Mouse (Mus musculus) intestine, embryonic 15.5 days (tissue): ENCODE results near the gene Slc8b1. TPM values are rescaled to one million over a fixed set of nuclear protein-coding genes. Genes with fewer than 3 reads are reported as not detected.

ENCODE experiments used
- ATAC-seq: fragments of 200-750 bp; cut with Nextera tagmentation; 2 replicates; pipeline ENCODE4 v1.8.0; 2017; ENCODE audit warnings: moderate TSS enrichment, moderate library complexity
- H3K27ac ChIP-seq: fragments of 300-500 bp; sonication (generic); 2 replicates; pipeline ENCODE4 v1.5.1; 2015; ENCODE audit warnings: mild to moderate bottlenecking, inconsistent platforms
- H3K27me3 ChIP-seq: fragments of 300-500 bp; sonication (generic); replicated peaks from 2 replicates; pipeline ENCODE4 v1.6.1; 2015; ENCODE audit warnings: inconsistent platforms
- H3K36me3 ChIP-seq: fragments of 300-500 bp; sonication (generic); 2 replicates; pipeline ENCODE4 v1.6.1; 2015; ENCODE audit warnings: inconsistent platforms
- H3K4me1 ChIP-seq: fragments of 300-500 bp; sonication (generic); replicated peaks from 2 replicates; pipeline ENCODE4 v1.6.1; 2015; ENCODE audit warnings: inconsistent platforms
- H3K4me2 ChIP-seq: fragments of 300-500 bp; sonication (generic); replicated peaks from 2 replicates; pipeline ENCODE4 v1.6.1; 2015; ENCODE audit warnings: mild to moderate bottlenecking, inconsistent platforms
- H3K4me3 ChIP-seq: fragments of 300-500 bp; sonication (generic); replicated peaks from 2 replicates; pipeline ENCODE4 v1.5.1; 2015; ENCODE audit warnings: inconsistent platforms
- H3K9ac ChIP-seq: fragments of 300-500 bp; sonication (generic); 2 replicates; pipeline ENCODE4 v1.6.1; 2015; ENCODE audit warnings: inconsistent platforms
- H3K9me3 ChIP-seq: fragments of 300-500 bp; sonication (generic); 2 replicates; pipeline ENCODE4 v1.6.1; 2016; ENCODE audit warnings: inconsistent platforms
- WGBS: fragments of 180-500 bp; shearing (Covaris S2); methylation state at CpG from one replicate; pipeline ENCODE4 v1.1.7; 2015; 5-methylcytosine and 5-hydroxymethylcytosine counted together
- polyA plus RNA-seq: library from polyadenylated mRNA; unstranded; fragments of >200 nt; fragmentation: Nextera tagmentation; extraction: Ambion mirVana; gene quantifications from 2 replicates; pipeline ENCODE4 v1.2.1, GENCODE M21; 2015

Slc8b1 gene
- polyA plus RNA-seq: 6.2 and 6.6 TPM in 2 replicates

DNA sequence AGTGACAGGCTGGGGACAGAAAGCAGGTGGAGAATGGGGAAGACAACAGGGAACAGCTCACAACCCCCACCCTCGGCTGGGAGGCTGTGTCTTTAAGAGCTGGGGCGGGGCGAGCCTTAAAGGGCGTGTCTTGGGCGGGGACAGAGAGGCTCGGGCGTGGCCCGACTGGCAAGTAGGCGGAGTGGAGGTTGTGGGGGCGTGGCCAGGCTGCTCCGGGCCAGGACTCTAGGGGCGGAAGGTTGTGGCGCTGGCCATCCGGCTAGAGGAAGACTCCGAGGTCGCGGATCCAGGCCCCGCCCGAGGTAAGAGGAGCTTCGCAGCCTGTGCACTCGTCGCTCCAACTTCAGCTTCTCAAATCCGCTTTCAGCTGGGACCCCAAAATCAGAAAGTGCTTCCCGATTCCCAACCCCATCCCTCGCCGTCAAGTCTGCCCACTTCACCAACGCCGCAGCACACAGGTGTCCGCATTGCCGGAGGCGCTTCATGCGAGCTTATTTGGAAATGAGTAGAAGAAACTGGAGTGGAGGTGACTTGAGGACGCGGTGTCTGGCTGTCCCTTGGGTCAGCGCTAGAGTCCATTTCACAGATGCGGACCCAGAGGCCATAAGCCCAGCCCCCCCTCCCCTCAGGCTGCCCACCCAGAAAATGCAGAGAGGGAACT, at the start of gene Slc8b1:
Slc8b1 (plus strand) TSS at position 187 of the 661 bp plus-strand sequence.
- no peaks in the 10 kb centered on the region for H3K9me3 ChIP-seq
- H3K9ac ChIP-seq: peak within 1 kb of the TSS; percentile 56
- H3K4me1 ChIP-seq: peaks cover 36% of the 10 kb centered on the region
- no peaks in the 10 kb centered on the region for H3K27me3 ChIP-seq
- under 1% methylated on average over 36 of the region's 36 CpGs for WGBS
- H3K4me3 ChIP-seq: peak within 1 kb of the TSS; percentile 59
- H3K27ac ChIP-seq: 0 out of 2 replicates have a peak within 1 kb of the TSS, but pooled peaks have one; percentile 17
- peak within 1 kb of the TSS; percentile 82 for H3K4me2 ChIP-seq
- ATAC-seq: peak; percentile 93
- H3K36me3 ChIP-seq: no peaks in the 10 kb centered on the region

DNA sequence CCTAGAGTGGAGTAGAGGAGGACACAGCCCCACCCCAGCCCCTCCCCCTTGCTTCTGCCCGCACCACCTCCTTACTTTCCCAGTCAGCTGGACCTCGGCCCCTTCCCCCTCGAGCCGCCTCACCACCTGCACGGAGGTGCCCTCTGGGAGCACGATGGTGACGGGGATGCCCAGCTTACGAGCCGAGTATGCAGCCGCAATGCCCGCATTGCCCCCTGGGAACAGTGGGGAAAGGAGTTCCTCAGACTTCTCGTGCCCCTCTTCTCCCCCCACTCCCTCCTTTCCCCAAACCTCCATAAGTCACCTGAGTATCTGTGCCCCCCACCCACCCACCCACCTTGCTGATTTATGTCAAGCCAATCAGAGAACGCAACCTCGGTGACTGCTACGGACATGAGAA, 49.1 kb upstream of the Slc8b1 start:
- H3K4me3 ChIP-seq: no peak overlapping the region
- H3K36me3 ChIP-seq: no peaks in the 10 kb centered on the region
- no peak overlapping the region for H3K4me2 ChIP-seq
- no peaks in the 10 kb centered on the region for H3K4me1 ChIP-seq
- no peak for ATAC-seq
- H3K9me3 ChIP-seq: no peaks in the 10 kb centered on the region
- WGBS: 66% methylated on average over 15 of the region's 15 CpGs
- no peak overlapping the region for H3K9ac ChIP-seq
- H3K27ac ChIP-seq: no peak overlapping the region
- no peaks in the 10 kb centered on the region for H3K27me3 ChIP-seq

DNA sequence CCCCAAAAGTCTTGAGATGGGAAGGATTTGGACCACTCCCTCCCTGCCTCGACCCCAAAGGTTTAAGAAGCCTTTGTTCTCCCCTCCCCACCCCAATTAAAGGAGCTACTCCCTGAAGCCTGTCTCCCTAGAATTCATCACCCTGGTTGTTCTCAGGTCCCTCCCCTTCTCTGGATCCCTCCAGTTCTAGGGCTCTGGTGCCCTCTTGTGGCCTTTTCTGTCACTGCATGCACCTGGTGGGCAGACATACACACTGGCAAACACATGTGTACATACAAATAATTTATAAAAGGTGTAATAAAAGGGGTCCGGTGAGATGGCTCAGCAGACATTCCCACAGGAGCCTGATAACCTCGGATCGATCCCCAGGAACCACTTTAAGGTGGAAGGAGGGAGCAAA, 46.6 kb upstream of the Slc8b1 start:
- H3K4me3 ChIP-seq: no peak overlapping the region
- no peak overlapping the region for H3K9ac ChIP-seq
- WGBS: 77% methylated on average over 4 of the region's 4 CpGs
- no peaks in the 10 kb centered on the region for H3K27me3 ChIP-seq
- ATAC-seq: no peak
- H3K36me3 ChIP-seq: no peaks in the 10 kb centered on the region
- H3K27ac ChIP-seq: no peak overlapping the region
- H3K9me3 ChIP-seq: no peaks in the 10 kb centered on the region
- no peaks in the 10 kb centered on the region for H3K4me1 ChIP-seq
- no peak overlapping the region for H3K4me2 ChIP-seq

DNA sequence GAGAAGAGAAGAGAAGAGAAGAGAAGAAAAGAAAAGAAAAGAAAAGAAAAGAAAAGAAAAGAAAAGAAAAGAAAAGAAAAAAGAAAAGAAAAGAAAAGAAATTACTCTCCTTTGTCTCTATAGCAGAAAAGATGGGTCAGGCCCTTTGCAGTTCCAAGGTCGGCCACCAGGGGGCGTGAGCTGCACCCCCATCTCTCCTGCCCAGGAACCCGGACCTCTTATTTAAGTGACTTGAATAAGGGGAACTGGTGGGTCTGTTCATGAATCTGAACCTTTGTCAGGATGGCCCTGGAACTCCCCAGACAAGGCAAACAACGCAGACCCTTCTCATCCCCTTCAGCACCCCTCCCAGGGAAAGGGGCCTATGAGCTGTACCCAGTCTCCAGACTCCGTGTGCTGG, 45.9 kb upstream of the Slc8b1 start:
- ATAC-seq: no peak
- H3K27ac ChIP-seq: no peak overlapping the region

DNA sequence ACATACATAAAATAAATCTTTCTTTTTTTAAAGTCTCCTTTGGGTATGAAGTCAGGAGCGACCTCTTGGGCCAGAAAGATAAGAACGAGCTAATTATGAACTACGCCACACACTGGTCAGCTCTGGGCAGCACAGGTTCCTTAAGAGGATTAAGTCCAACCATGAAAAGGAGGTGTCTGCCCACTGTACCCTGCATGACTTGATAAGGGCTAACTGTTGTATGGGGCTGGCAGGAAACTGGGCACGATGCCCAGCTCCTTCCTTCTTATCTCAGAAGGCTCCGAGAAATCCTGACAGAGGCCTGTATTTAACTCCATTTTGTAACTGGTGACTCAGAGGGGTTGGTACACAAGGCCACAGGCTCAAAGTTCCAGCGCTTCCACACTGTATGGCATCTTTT, 45.1 kb upstream of the Slc8b1 start:
- Histone ChIP-seq H3K4me3 (no peak overlapping the region), H3K4me2 (no peak overlapping the region), H3K27me3 (no peaks in the 10 kb centered on the region), H3K27ac (no peak overlapping the region), H3K9me3 (no peaks in the 10 kb centered on the region), H3K4me1 (no peaks in the 10 kb centered on the region), H3K36me3 (no peaks in the 10 kb centered on the region), H3K9ac (no peak overlapping the region)
- peak; percentile 47 for ATAC-seq
- 70% methylated on average over 6 of the region's 6 CpGs for WGBS

More for the DNA sequence above, 45.9 kb upstream of the Slc8b1 start:
- no peaks in the 10 kb centered on the region for H3K9me3 ChIP-seq
- no peak overlapping the region for H3K9ac ChIP-seq
- H3K4me3 ChIP-seq: no peak overlapping the region
- H3K27me3 ChIP-seq: no peaks in the 10 kb centered on the region
- no peaks in the 10 kb centered on the region for H3K4me1 ChIP-seq
- no peak overlapping the region for H3K4me2 ChIP-seq
- H3K36me3 ChIP-seq: no peaks in the 10 kb centered on the region
- WGBS: 41% methylated on average over 5 of the region's 5 CpGs

DNA sequence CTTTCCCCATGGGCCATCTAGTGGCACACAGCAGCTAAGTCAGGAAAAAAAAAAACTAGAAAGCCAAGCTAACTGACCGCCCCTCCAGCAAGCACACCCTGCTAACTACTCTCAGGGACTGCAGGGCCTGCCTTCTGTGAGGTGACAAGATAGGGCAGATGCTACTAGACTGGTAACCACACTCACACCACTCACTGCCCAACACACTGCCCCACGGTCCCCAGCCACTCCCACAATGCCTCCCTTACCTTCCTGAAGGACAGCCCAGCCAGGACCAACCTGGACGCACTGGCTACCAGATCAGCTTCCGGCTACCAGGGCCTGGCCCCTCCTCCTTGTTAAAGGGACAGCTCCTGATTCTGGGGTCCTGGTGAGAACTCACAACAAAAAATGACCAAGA, 43.9 kb upstream of the Slc8b1 start:
- 6% methylated on average over 4 of the region's 4 CpGs for WGBS
- Histone ChIP-seq H3K36me3 (no peaks in the 10 kb centered on the region), H3K4me1 (no peaks in the 10 kb centered on the region), H3K4me2 (peak overlapping the region; percentile 40), H3K9me3 (no peaks in the 10 kb centered on the region), H3K4me3 (peak overlapping the region; percentile 25), H3K9ac (no peak overlapping the region; the same call in 1 of the 2 replicates), H3K27me3 (no peaks in the 10 kb centered on the region), H3K27ac (no peak overlapping the region)
- ATAC-seq: peak; percentile 46

DNA sequence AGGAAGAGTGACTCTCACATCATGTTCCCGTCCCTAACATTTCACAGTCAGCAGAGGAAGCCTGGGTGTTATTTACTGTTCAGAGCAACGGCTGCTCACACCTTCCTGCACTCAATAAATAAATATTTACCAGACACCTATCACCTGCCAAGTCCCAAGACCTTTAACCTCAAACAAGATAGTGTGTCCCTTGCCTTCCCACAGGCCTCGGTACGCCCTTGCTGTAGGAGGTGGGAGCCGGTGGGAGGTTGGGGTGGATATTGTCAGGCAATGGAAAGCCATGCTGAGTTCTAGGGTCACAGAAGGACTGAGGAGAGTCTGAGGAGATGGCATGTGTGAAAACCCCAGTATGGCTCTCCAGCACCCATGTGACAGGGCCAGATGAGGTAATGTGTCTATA, 42.6 kb upstream of the Slc8b1 start:
- ATAC-seq: peak; percentile 39; the same call in 1 of the 2 replicates
- Histone ChIP-seq H3K27me3 (no peaks in the 10 kb centered on the region), H3K27ac (no peak overlapping the region), H3K9ac (no peak overlapping the region), H3K4me2 (no peak overlapping the region), H3K4me3 (no peak overlapping the region), H3K4me1 (no peaks in the 10 kb centered on the region), H3K36me3 (no peaks in the 10 kb centered on the region), H3K9me3 (no peaks in the 10 kb centered on the region)
- WGBS: 60% methylated on average over 5 of the region's 5 CpGs

DNA sequence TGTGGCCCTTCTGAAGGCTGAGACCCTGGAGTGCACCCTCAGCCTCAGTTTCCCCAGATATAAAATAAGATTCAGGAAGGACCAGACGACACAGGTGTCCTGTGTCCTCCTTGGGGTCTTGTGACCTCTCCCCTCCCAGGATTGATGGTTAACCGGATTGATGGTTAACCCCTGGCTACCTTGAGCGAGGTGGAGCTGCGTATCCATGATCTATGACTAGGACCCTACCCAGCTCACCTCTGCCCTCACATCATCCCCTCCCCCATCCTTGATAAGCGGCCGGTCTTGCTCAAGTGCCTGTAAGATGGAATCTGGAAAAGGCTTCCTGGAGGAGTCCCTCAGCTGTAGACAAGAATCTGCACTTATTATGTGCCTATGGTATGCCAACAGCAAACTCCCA, 42.1 kb upstream of the Slc8b1 start:
- Histone ChIP-seq H3K4me2 (no peak overlapping the region), H3K9me3 (no peaks in the 10 kb centered on the region), H3K27me3 (no peaks in the 10 kb centered on the region), H3K4me3 (no peak overlapping the region), H3K36me3 (no peaks in the 10 kb centered on the region), H3K27ac (no peak overlapping the region), H3K9ac (no peak overlapping the region), H3K4me1 (no peaks in the 10 kb centered on the region)
- no peak for ATAC-seq
- WGBS: 69% methylated on average over 6 of the region's 6 CpGs

DNA sequence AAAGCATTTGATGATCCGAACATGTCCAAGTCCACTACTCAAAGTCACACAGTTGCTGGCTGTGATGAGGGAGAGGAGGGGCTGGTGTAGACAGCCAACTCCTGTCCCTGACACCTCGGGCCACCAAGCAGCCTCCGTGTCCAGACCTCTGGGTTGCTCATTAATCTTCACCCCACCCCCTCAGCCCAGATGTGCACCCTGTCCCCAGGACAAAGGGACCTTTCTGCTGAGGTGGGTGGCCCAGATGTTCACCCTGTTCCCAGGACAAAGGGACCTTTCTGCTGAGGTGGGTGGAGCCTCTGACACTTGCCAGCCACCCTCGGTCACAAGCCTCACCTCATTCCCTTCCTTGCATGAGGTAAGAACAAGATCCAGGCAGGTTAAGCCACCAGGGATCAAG, 39.4 kb upstream of the Slc8b1 start:
- no peaks in the 10 kb centered on the region for H3K4me1 ChIP-seq
- peak; percentile 49 for ATAC-seq

DNA sequence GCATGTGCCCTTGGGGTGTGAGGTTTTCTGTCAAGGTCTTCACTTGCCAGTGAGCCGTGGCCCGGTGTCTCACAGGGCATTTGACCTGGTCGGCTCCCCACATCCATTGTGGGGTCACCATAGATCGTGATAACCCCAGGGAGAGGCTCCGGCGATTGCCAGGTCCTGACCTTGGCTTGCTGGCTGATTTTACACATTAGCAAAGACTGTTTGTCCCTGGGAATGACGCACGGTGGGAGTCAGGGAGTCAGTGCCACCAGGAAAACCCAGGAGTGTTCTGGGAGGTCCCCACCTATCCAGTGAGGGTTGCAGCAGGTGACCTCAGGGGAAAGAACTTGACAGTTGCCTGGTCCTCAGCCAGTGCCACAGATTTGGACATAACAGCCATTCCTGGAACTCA, 38.2 kb upstream of the Slc8b1 start, which contains the start of gene Sdsl:
Sdsl (minus strand) TSS at position 41 of the 400 bp plus-strand sequence.
- Histone ChIP-seq H3K9me3 (no peaks in the 10 kb centered on the region), H3K27me3 (no peaks in the 10 kb centered on the region), H3K4me1 (no peaks in the 10 kb centered on the region), H3K9ac (no peak within 1 kb of the TSS), H3K27ac (no peak within 1 kb of the TSS), H3K4me2 (no peak within 1 kb of the TSS), H3K4me3 (no peak within 1 kb of the TSS), H3K36me3 (no peaks in the 10 kb centered on the region)
- 64% methylated on average over 8 of the region's 8 CpGs for WGBS
- no peak for ATAC-seq

More for the DNA sequence above, 39.4 kb upstream of the Slc8b1 start:
- no peaks in the 10 kb centered on the region for H3K36me3 ChIP-seq
- 36% methylated on average over 4 of the region's 4 CpGs for WGBS
- no peak overlapping the region for H3K4me3 ChIP-seq
- no peak overlapping the region for H3K27ac ChIP-seq
- no peaks in the 10 kb centered on the region for H3K9me3 ChIP-seq
- no peak overlapping the region for H3K4me2 ChIP-seq
- H3K27me3 ChIP-seq: no peaks in the 10 kb centered on the region
- H3K9ac ChIP-seq: no peak overlapping the region

DNA sequence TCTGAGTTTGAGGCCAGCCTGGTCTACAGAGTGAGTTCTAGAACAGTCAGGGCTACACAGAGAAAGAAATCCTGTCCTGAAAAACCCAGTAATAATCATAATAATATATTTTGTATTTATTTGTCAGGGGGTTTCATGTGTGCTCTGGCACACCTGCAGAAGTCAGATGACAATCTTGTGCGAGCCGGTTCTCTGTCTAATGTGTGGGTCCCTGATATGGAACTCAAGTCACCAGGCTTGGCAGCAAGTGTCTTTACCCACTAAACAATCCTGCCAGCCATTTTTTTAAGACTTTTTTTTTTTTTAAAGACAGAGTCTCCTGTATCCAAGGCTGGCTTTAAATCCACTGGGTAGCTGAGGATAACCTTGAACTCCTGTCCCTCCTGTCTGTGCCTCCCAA, 37.6 kb upstream of the Slc8b1 start:
- 91% methylated on average over 2 of the region's 2 CpGs for WGBS
- Histone ChIP-seq H3K9ac (no peak overlapping the region), H3K4me3 (no peak overlapping the region), H3K27ac (no peak overlapping the region), H3K36me3 (no peaks in the 10 kb centered on the region), H3K9me3 (no peaks in the 10 kb centered on the region), H3K27me3 (no peaks in the 10 kb centered on the region), H3K4me1 (no peaks in the 10 kb centered on the region), H3K4me2 (no peak overlapping the region)
- no peak for ATAC-seq

DNA sequence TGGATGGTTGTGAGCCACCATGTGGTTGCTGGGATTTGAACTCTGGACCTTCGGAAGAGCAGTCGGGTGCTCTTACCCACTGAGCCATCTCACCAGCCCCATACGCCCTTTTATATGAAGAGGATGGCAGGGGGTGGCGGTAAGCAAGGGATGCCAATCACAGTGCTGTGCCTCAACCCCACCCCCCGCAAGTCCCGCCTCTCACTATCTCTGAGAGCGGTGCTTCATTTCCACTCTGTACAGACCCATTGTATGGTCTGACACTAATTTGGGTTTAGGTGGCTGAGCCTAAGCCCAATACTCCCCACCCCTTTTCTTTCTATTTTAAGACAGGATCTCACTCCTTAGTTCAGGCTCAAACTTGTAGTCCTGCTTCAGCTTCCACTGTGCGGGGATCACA, 35.1 kb upstream of the Slc8b1 start:
- Histone ChIP-seq H3K27ac (no peak overlapping the region), H3K4me3 (no peak overlapping the region), H3K9me3 (no peaks in the 10 kb centered on the region), H3K4me1 (no peaks in the 10 kb centered on the region), H3K4me2 (no peak overlapping the region), H3K36me3 (no peaks in the 10 kb centered on the region), H3K9ac (no peak overlapping the region), H3K27me3 (no peaks in the 10 kb centered on the region)
- WGBS: 53% methylated on average over 8 of the region's 8 CpGs
- no peak for ATAC-seq

DNA sequence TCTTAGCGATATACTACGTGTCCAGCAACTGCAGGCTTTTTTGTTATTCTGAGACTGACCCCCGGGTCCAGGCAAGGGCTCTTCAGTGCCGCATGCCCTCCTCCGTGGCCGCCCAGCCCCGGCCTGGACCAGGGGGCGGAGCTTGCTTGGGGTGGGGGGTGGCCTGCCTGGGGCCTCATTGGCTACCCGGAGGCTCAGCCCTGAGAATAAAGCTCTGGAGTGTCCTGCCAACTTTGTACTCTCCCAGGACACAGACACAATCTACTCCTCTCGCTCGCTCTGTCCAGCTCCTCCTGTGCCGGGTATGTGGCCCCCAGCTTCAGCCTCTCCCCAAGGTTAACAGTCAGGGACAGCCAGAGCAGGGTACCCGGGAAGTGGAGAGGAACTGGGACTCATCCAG, 34.7 kb upstream of the Slc8b1 start, which contains the start of gene Sds:
Sds (plus strand) TSS at position 231 of the 400 bp plus-strand sequence.
- no peak for ATAC-seq
- no peaks in the 10 kb centered on the region for H3K4me1 ChIP-seq
- 17% methylated on average over 13 of the region's 13 CpGs for WGBS
- H3K36me3 ChIP-seq: no peaks in the 10 kb centered on the region
- no peaks in the 10 kb centered on the region for H3K27me3 ChIP-seq
- H3K27ac ChIP-seq: no peak within 1 kb of the TSS
- H3K4me2 ChIP-seq: no peak within 1 kb of the TSS
- no peaks in the 10 kb centered on the region for H3K9me3 ChIP-seq
- no peak within 1 kb of the TSS for H3K9ac ChIP-seq
- no peak within 1 kb of the TSS for H3K4me3 ChIP-seq
